Mouse (Mus musculus) embryonic stem cell, embryonic (primary cell): ENCODE measurements around the gene Sema4c.

Source experiments
- CTCF ChIA-PET, 4 experiments: fragments of 300-600 bp in 2 of 4; fragments of 350-600 bp in 2 of 4; sonication (Branson Sonifier 250); formaldehyde crosslinking; loops; one replicate each; lab custom pipeline; 2022; ENCODE audit warnings: inconsistent platforms in 2 of 4; lab: Charles Lee
- POLR2A ChIA-PET, 4 experiments: fragments of 300-600 bp in 2 of 4; fragments of 350-600 bp in 2 of 4; sonication (Branson Sonifier 250); formaldehyde crosslinking; loops; one replicate each; lab custom pipeline; 2022; ENCODE audit warnings: antibody characterized with exemption in 4 of 4, inconsistent platforms in 1 of 4; lab: Charles Lee

Gene Sema4c

DNA sequence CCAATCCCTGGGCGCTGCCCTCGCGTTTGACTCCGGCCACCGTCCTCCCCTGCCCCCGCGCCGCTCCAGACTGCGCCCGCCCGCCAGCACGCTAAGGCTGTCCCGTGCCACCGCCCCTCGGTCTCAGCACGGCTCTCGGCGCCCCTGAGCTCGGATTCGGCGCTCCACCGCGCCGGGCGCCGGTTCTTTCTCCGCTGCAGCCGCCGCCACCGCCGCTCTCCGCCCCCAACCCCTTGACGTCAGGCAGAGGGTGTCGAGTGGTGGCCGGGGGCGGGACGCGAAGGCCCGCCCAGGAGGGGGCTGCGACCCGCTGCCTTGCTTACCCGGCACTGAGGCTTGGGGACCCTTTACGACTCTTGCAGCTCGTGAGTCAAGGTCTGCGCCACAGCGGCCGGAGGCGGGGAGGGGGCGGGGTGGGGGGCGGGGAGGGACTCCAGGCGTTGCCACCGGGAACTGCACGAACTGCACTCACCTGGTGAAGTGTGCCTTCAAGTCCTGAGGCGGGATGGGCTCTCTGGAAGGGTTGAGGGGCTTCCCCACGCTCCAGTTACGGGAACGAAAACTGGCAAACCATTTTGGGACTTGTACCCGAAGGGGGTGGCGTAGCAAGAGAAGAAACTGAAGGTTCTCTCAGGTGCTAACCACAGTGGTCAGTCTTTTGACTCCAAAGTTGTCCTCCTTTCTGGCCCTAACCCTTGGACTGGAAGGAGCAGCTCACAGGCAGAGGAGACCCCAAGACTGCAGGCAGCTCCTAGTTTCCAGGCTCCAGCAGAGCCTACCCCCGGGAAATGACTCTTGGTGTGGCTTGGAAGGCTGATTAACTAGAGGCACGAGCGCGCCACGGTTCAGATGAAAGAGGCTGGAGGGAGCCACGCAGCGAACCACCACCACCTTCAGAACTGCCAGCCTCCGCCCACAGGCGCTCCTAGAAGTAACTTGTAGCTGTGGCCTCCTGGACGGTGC lies at the start of gene Sema4c:
Gene Sema4c (minus strand): TSS at position 319 of the 963 bp plus-strand sequence.
- POLR2A ChIA-PET, result interaction anchor here (0.6 to 5.6 kb wide), 50 partner anchors 8 to 1325 kb away, joined by 3 to 57 read pairs (median 4); partner anchors contain the start of genes Ankrd39 (in 4 of the 4), 4933424G06Rik (in 1 of the 4), Fam178b (in 1 of the 4) and Gm42417 (in 1 of the 4)
- CTCF ChIA-PET, result interaction anchor here (0.6 to 5.5 kb wide), 25 partner anchors 9 to 842 kb away, joined by 3 to 92 read pairs (median 4); partner anchors contain the start of genes Ankrd39 (in 4 of the 4), Cnnm3 (in 1 of the 4) and Fam178b (in 1 of the 4)

- ChIA-PET CTCF (interaction anchor here in 1 of 4 experiments (1.1 to 1.7 kb wide), 3 partner anchors 50 to 139 kb away, joined by 3 to 8 read pairs (median 6); partner anchors contain the start of gene Ankrd39), POLR2A (interaction anchor here in 2 of 4 experiments (0.6 to 2.1 kb wide), 2 partner anchors 9 to 48 kb away, joined by 3 to 4 read pairs; no protein-coding TSS in a partner anchor)
Measured at GRCm38 (mm10) chr1:36606951-36607350, 48.8 kb upstream of the Sema4c start.

- ChIA-PET POLR2A (interaction anchor here in 2 of 4 experiments (1.1 to 1.7 kb wide), 5 partner anchors 9 to 57 kb away, joined by 3 to 5 read pairs (median 4); partner anchors contain the start of gene Ankrd39 (in 1 of the 2)), CTCF (interaction anchor here in 2 of 4 experiments (0.6 to 2.0 kb wide), 3 partner anchors 11 to 1614 kb away, joined by 3 to 7 read pairs (median 3); no protein-coding TSS in a partner anchor)
Measured at GRCm38 (mm10) chr1:36604254-36605156, 46.4 kb upstream of the Sema4c start.

GRCm38 (mm10) chr1:36603361-36603760 lies 45.2 kb upstream of the Sema4c start:
- ChIA-PET POLR2A (interaction anchor here in 2 of 4 experiments (1.0 to 1.7 kb wide), 7 partner anchors 9 to 56 kb away, joined by 3 to 5 read pairs (median 4); partner anchors contain the start of gene Ankrd39 (in 1 of the 2)), CTCF (interaction anchor here in 2 of 4 experiments (1.2 to 1.4 kb wide), 2 partner anchors 56 kb away, joined by 3 read pairs; partner anchors contain the start of gene Ankrd39 (in 1 of the 2))

DNA sequence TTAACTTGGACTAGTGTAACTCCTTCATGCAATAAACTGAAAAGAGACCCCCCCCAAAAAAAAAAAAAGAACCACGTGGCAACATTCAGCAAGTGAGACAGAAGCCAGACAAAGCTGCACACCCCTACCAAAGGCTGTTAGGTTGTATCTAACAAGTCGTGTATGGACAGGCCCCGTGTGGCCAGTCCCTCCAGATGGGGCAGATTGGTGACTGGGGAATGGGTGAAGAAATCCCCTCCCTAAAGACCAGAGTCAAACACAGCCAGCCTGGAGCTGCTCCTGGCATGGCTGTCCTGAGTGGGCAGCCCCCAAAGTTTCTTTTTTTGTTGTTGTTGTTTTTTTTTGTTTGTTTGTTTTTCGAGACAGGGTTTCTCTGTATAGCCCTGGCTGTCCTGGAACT lies 44.1 kb upstream of the Sema4c start:
- CTCF ChIA-PET, result interaction anchor here in 2 of 4 experiments (0.6 to 0.7 kb wide), 2 partner anchors 55 to 288 kb away, joined by 6 to 7 read pairs; no protein-coding TSS in a partner anchor
- POLR2A ChIA-PET, result interaction anchor here in 2 of 4 experiments (0.6 to 2.4 kb wide), 3 partner anchors 9 to 115 kb away, joined by 3 to 7 read pairs (median 3); no protein-coding TSS in a partner anchor

- CTCF ChIA-PET, result interaction anchor here in 1 of 4 experiments (0.7 kb wide), 1 partner anchor 10 kb away, joined by 4 read pairs; no protein-coding TSS in a partner anchor
- POLR2A ChIA-PET, result interaction anchor here in 1 of 4 experiments (0.7 kb wide), 1 partner anchor 232 kb away, joined by 4 read pairs; no protein-coding TSS in a partner anchor
Measured at GRCm38 (mm10) chr1:36598411-36598810, 40.3 kb upstream of the Sema4c start.

DNA sequence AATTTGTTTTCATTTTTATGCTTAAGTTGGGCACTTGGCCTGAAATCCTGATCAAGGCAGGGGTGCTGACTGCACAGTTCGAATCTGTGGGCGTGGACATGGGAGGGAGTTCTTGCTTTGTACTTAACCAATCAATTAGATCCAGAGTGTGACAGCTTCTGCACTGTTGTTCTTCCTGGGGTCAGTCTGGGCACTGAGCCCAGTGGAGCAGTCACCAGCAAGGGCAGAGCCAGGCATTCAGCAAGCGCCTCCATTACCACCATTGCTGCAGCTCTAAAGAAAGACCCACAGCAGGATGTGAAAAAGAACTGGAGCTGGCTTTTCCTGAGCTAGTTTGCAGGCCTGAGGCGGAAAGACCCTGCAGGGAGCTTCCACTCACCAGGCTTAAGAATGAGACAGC lies 38.0 kb upstream of the Sema4c start:
- CTCF ChIA-PET, result interaction anchor here in 2 of 4 experiments (0.5 to 1.6 kb wide), 4 partner anchors 20 to 49 kb away, joined by 3 to 4 read pairs (median 4); partner anchors contain the start of gene Ankrd39 (in 2 of the 2)
- POLR2A ChIA-PET, result interaction anchor here in 3 of 4 experiments (0.5 to 1.7 kb wide), 9 partner anchors 9 to 68 kb away, joined by 3 to 5 read pairs (median 3); partner anchors contain the start of gene Ankrd39 (in 1 of the 3)

DNA sequence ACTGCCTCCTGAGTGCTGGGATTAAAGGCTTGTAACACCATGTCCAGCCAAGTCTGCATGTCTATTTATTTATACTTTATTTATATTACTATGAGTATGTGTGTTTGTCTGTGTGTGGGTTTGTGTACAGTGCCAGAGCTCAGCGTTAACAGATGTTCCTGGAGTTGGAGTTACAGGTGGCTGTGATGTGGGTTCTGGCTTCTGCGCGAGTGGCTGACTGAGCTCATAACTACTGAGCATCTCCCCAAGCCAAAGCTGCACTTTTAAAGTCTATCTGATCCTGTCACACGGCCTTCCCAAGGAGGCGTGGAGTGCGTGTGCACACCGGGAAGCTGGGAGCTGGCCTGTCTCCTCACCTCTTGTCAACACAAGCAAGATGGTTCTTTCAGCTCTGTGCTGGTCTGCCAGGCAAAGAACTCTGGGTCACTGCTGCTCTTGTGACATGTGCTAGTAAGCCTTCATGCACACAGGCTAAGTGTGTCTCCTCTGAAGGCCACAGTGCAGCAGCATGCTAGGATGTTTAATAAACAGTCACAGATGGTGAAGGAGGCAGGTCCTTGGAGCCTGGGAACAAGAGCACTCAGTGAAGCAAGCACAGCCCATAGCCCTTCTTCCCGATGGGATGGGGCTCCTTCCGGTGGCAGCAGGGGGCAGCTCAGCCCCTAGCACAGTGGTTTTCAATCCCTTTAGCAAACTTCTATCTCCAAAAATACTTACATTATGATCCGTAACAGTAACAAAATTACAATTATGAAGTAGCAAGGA lies 37.2 kb upstream of the Sema4c start:
- CTCF ChIA-PET, result interaction anchor here in 3 of 4 experiments (0.5 to 1.6 kb wide), 6 partner anchors 21 to 48 kb away, joined by 3 to 4 read pairs (median 4); partner anchors contain the start of genes Ankrd39 (in 3 of the 3) and Sema4c (in 1 of the 3)
- POLR2A ChIA-PET, result interaction anchor here in 3 of 4 experiments (0.5 to 1.7 kb wide), 8 partner anchors 9 to 47 kb away, joined by 3 to 5 read pairs (median 3); no protein-coding TSS in a partner anchor

GRCm38 (mm10) chr1:36593099-36593498 lies 35.0 kb upstream of the Sema4c start:
- ChIA-PET CTCF (interaction anchor here in 1 of 4 experiments (0.8 to 2.4 kb wide), 3 partner anchors 13 to 46 kb away, joined by 3 to 10 read pairs (median 3); partner anchors contain the start of gene Ankrd39), POLR2A (interaction anchor here in 2 of 4 experiments (0.7 to 1.4 kb wide), 10 partner anchors 9 to 497 kb away, joined by 3 to 5 read pairs (median 4); no protein-coding TSS in a partner anchor)

DNA sequence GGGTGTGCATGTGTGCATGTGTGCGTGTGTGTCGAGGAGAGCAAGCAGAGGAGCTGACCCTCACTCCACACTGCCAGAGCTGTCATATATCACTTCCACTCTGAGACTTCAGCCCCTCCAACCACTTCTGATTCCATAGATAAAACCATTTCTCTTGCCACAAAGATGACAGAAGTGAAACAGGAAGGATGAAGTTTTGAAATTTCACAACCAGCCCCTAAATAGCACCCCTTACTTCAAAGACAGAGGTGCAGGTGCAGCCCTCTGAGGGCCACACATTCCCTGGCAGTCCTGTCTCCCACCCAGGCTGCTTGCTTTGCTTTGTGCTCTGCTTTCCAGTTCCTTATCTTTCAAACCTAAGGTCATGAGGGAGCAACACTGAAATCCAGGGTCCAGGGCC lies 33.3 kb upstream of the Sema4c start:
- POLR2A ChIA-PET, result interaction anchor here in 2 of 4 experiments (0.6 to 0.7 kb wide), 4 partner anchors 23 to 426 kb away, joined by 3 to 4 read pairs (median 4); no protein-coding TSS in a partner anchor
- CTCF ChIA-PET, result interaction anchor here in 1 of 4 experiments (2.4 kb wide), 1 partner anchor 44 kb away, joined by 10 read pairs; the partner anchor contains the start of gene Ankrd39

DNA sequence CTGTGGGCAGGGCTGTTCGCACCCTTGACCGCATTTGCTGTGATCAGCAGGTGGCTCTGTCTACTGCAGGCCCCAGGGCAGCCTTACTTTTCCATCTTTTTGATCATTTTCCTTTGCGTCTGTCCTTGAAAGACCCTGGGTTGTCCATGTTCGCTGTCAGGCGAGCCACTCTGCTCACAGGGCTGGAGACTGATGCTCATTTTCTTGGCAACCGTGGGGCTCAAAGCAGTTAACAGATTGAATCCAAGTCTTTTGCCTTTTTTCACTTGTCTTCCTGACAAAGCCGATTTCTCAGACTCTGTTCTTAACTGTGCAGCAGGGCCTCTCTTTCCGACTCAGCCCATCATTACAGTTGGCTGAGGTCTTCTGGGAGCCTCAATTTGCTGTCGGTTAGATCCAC lies 32.5 kb upstream of the Sema4c start:
- ChIA-PET POLR2A (interaction anchor here in 1 of 4 experiments (2.8 kb wide), 1 partner anchor 11 kb away, joined by 10 read pairs; no protein-coding TSS in a partner anchor), CTCF (no interaction called here)

GRCm38 (mm10) chr1:36589486-36589885 lies 31.3 kb upstream of the Sema4c start:
- POLR2A ChIA-PET, result interaction anchor here in 2 of 4 experiments (0.6 to 2.8 kb wide), 9 partner anchors 9 to 231 kb away, joined by 3 to 10 read pairs (median 3); partner anchors contain the start of gene Sema4c (in 1 of the 2)

GRCm38 (mm10) chr1:36588476-36589450 lies 30.6 kb upstream of the Sema4c start:
- ChIA-PET CTCF (interaction anchor here in 3 of 4 experiments (0.7 to 1.5 kb wide), 5 partner anchors 10 to 1091 kb away, joined by 3 to 7 read pairs (median 3); partner anchors contain the start of gene Ankrd39 (in 1 of the 3)), POLR2A (interaction anchor here in 2 of 4 experiments (0.5 to 4.0 kb wide), 19 partner anchors 8 to 230 kb away, joined by 3 to 10 read pairs (median 3); partner anchors contain the start of genes Ankrd39 (in 1 of the 2) and Sema4c (in 1 of the 2))

More at GRCm38 (mm10) chr1:36589486-36589885, 31.3 kb upstream of the Sema4c start:
- CTCF ChIA-PET, result no interaction called here

GRCm38 (mm10) chr1:36587860-36588259 lies 29.7 kb upstream of the Sema4c start:
- ChIA-PET CTCF (interaction anchor here in 2 of 4 experiments (1.1 to 1.5 kb wide), 3 partner anchors 11 to 40 kb away, joined by 3 to 4 read pairs (median 3); partner anchors contain the start of gene Ankrd39 (in 1 of the 2)), POLR2A (interaction anchor here in 3 of 4 experiments (0.5 to 4.0 kb wide), 15 partner anchors 8 to 121 kb away, joined by 3 to 10 read pairs (median 3); partner anchors contain the start of genes Ankrd39 (in 2 of the 3) and 4933424G06Rik (in 1 of the 3))
